Mouse (Mus musculus): ENCODE results near the gene Gm28048.

- no peak for TF ChIP-seq CTCF (IDR thresholded peaks at IDR 0.05; ENCODE audit: borderline replicate concordance, insufficient read depth, low read depth, low read length)
- TF ChIP-seq POLR2A (IDR thresholded peaks at IDR 0.05; ENCODE audit: borderline replicate concordance, insufficient read depth, low read length): no peak
Observed at GRCm38 (mm10) chr11:22874747-22875146, 107.1 kb downstream of the Gm28048 start.

Measured in cerebellum, adult 2 months (tissue).